Mouse (Mus musculus) hindlimb bud, embryonic 11.5 days (tissue): Measurements from ENCODE around the gene Pbx2.

Experiments used
- DNase-seq: peaks from one replicate; pipeline ENCODE4 v3.0.0-alpha.2; 2012; ENCODE audit warnings: low read depth, low spot score; ENCODE audit errors: extremely low spot score

Pbx2 gene

DNA sequence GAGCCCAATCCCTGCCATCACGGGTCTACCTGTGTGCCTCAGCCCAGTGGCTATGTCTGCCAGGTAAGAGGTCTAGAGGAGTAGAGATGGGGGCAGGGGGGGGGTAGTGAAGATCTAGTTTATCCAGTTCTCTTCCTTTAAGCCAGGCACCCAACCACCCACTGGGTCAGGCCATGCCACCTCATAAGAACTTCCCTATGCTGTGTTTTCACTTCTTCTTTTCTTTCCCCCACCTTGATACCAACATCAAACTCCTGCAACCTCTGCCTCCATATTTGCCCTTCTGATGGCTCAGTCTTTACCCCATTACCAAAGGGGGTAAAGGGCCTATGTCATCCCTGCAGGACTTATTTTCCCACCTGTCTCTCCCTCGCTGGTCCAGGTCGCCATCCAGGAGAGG, 13.0 kb upstream of the Pbx2 start:
- no peak for DNase-seq

DNA sequence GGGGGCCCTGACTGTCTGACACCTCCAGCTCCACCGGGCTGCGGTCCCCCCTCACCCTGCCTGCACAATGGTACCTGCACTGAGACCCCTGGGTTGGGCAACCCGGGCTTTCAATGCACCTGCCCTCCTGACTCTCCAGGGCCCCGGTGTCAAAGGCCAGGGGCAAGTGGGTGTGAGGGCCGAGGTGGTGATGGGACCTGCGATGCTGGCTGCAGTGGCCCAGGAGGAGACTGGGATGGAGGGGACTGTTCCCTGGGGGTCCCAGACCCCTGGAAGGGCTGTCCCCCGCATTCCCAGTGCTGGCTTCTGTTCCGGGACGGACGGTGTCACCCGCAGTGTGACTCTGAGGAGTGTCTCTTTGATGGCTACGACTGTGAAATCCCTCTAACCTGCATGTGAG, 8.5 kb upstream of the Pbx2 start:
- no peak for DNase-seq

DNA sequence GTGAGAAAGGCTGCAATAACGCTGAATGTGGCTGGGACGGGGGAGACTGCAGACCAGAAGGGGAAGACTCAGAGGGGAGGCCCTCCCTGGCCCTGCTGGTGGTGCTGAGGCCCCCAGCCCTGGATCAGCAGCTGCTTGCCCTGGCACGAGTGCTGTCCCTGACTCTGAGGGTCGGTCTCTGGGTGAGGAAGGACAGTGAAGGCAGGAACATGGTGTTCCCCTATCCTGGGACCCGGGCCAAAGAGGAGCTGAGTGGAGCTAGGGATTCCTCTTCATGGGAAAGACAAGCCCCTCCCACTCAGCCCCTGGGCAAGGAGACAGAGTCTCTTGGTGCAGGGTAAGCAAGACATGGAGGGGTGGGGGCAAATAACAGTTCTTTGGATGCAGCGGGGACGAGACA, 7.7 kb upstream of the Pbx2 start:
- no peak for DNase-seq

DNA sequence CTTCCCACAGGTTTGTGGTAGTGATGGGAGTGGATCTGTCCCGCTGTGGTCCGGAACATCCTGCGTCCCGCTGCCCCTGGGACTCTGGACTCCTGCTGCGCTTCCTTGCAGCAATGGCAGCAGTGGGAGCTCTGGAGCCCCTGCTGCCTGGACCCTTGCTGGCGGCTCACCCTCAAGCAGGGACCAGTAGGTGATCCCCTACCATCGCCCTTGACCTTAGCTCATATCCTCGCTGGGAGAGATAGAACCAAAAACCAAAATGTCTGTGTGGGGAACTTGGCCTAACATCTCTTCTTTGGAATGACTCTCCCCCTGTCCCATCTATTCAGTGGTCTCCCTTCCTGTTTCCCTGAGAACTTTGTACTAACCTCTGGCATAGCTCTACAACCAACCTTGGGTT, 7.2 kb upstream of the Pbx2 start:
- DNase-seq = no peak

DNA sequence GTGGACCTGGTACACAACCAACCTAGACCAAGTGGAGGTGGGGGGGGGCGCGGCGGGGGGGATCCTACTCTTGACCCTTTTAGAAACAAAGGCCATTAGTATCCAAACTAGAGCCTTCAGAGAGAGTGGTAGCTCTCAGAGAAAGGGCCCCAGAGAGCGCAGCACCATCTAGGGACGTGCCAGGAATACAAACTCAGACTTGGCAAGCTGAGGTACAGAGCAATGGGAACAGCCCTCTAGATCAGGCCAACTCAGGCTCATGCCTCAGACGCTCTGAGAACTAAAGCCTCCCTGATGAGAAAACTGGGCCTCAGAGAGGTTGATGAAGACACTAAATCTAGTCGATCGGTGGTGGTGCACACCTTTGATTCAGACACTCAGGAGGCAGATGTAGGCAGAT, 5.9 kb upstream of the Pbx2 start:
- no peak for DNase-seq

DNA sequence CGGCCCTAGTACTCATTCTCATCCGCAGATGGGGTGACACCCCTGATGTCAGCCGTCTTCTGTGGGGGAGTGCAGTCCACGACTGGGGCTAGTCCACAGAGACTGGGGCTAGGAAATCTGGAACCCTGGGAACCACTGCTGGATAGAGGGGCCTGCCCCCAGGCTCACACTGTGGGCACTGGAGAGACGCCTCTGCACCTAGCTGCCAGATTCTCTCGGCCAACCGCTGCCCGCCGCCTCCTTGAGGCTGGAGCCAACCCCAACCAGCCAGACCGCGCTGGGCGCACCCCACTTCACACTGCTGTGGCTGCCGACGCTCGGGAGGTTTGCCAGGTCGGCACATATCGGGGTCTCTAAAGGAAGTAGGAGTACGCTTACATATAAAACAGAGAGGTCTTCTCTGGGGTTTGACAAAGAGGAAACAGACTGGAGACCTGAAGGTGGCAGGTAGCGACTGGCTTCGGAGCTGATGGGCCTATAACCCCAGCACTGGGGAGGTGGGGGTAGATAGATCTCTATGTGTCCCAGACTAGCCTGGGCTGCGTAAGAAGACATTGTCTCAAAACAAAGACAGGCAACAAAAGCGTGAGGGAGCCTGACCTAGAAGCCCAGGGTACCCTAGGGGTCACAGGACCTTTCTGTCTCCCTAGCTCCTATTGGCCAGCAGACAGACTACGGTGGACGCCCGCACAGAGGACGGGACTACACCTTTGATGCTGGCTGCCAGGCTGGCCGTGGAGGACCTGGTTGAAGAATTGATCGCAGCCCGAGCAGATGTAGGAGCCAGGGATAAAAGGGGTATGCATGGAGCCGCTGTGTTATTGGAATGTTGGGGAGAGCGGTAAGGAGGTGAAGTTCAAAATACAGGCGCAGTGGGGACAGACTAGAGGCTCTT, 4.9 kb upstream of the Pbx2 start:
- DNase-seq = no peak

DNA sequence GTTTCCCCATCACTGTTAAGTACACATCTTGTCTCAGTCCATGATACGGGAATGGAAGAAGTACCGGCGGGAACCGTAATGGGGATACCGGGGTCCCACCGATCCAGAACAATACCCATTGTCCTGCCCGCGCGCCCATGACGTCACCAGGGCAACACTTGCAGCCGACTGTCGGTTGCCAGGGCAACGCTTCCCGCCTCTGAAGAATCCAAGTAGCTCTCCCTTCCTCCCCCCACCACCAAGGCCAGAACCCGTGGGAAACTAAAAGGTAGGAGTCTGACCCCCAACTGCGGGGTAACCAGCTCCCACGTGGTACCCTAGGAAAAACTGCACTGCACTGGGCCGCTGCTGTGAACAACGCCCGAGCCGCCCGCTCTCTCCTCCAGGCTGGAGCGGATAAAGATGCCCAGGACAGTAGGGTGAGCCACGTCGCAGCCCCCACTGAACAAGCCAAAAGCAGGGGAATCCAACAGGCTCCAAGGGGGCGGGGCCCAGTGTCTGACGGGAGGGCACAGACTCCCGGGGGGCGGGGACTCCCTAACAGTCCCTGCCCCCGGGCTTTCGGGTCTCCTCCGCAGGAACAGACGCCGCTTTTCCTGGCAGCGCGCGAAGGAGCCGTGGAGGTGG, 4.2 kb upstream of the Pbx2 start:
- no peak for DNase-seq

DNA sequence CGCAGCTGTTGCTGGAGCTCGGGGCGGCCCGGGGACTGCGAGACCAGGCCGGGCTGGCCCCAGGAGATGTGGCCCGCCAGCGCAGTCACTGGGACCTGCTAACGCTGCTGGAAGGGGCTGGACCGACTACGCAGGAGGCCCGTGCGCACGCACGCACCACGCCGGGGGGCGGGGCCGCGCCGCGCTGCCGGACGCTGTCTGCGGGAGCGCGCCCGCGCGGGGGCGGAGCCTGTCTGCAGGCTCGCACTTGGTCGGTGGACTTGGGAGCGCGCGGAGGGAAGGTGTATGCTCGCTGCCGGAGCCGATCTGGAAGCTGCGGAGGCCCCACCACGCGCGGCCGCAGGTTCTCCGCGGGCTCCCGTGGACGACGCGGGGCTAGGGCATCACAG, 3.6 kb upstream of the Pbx2 start:
- no peak for DNase-seq

DNA sequence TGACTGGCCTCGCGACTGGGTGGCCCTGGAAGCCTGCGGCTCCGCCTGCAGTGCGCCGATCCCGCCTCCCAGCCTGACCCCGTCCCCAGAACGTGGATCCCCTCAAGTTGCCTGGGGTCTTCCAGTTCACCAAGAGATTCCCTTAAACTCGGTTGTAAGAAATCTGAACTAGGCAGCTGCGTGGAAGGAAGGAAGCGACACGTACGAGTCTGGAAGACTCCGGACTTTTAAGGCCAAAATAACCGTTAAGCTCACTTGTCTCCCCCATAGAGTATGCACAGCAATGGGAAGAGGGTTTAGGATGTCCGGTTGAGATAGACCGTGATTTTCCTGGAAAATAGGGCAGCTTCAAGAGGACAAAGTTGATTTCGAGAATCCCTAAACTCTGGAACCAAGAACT, 3.3 kb upstream of the Pbx2 start:
- no peak for DNase-seq

DNA sequence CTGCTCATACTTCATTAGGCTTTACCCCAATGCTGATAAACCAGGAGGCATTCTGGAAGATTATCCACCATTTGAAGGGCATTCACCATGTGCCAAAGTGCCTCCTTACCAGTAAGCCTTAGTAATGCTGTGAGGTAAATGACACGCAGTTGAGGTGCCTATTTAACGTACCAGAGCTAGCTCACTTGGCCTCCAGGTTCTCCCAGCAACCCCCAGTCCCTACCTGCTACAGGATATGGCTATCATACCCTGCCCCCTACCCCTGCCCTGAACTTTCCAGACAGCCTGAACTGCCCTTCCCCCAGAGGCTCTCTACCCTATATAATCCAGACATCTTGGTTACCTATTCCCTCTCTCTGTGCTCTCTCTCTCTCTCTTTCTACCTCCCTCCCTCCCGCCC, 2.3 kb upstream of the Pbx2 start:
- DNase-seq = no peak

DNA sequence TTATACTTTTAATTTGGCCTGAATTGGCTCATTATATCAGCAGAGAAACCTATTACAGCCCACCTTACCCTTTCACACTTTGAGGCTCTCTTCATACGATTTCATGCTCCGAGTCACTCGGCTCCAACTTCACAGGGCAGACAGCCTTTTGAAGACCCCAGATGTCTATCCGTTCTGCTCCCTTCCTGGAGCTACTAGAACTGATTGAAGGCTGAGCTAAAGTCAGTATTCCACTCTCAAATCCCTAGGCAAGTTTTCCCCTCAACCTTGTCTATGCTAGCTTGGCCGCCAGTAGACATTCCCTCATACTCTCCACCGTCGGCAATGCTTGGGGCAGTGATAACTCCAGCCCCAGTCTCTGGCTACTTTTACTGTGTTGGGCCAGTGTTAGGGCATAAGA, 1.9 kb upstream of the Pbx2 start:
- DNase-seq = no peak

DNA sequence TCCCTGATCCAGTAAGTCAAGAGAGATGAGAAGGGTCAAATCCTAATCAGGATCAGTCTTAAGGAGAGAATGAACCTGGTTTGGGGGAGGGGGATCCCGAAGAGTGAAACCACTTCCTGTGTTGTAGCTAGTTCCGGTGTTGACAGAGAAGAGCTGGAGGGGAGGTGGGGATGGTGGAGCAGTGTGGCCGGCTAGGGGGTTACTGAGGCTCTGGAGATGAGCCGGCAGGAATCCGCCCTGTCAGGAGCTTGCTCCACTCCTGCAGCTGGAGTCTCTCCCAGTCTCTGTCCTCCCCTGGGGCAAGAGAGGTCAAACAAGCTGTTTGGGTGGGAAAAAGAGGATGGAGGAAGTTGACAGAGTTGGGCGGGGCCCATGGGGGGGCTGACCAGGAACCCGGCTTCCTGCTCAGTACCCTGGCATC, 1.4 kb upstream of the Pbx2 start, which contains the start of gene Gpsm3:
Gene Gpsm3 (plus strand): TSS at position 126 of the 421 bp plus-strand sequence.
- no peak for DNase-seq

DNA sequence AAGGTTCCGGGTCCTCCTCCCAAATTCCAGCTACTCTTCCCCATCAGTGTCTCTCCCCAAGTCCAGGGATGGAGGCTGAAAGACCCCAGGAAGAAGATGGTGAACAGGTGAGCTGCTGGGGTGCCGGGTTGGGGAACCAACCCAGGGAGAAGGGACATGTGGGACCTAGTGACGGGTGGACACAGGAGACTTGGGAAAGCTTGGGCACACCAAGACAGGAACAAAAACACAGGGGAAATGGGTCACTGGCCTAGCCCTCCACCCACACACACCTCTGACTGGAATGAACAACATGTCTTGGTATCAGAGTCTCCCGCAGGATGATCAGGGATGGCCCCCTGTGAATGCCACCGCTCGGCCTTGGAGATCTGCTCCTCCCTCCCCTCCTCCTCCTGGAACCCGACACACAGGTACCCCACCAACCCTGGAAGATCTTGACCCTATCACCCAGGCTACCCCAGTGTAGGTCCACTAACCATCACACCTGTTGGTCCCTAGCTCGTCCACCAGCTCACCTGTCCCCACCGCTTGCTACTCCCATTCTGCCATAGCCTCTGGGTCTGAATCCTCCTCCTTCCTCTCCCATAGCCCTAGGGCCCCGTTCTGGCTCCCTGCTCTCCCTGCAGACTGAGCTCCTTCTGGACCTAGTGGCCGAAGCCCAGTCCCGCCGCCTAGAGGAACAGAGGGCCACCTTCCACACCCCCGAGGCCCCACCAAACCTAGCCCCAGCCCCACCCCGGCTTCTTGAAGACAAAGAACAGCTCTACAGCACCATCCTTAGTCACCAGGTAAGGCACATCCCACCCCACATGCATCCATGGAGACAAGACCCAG, 695 bp upstream of the Pbx2 start:
- DNase-seq = no peak

DNA sequence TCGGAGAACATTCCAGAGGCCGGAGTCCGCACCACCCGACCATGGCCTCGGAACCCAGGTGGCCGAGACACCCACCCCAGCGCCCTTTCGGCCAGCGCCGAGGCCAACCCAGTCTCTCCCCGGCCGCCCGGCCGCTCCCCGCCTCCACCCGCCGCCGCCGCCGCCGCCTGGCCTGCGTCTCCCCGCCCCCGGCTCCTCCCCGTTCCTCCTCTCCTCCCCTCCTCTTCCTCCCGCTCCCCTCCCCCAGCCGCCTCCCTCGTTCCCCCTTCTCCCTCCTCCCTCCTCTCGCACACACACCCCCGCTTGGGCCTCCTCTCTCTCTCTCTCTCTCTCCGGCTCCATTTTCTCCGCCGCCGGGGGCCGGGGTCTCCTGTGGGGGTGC, 919 bp downstream of the Pbx2 start:
- DNase-seq = no peak

DNA sequence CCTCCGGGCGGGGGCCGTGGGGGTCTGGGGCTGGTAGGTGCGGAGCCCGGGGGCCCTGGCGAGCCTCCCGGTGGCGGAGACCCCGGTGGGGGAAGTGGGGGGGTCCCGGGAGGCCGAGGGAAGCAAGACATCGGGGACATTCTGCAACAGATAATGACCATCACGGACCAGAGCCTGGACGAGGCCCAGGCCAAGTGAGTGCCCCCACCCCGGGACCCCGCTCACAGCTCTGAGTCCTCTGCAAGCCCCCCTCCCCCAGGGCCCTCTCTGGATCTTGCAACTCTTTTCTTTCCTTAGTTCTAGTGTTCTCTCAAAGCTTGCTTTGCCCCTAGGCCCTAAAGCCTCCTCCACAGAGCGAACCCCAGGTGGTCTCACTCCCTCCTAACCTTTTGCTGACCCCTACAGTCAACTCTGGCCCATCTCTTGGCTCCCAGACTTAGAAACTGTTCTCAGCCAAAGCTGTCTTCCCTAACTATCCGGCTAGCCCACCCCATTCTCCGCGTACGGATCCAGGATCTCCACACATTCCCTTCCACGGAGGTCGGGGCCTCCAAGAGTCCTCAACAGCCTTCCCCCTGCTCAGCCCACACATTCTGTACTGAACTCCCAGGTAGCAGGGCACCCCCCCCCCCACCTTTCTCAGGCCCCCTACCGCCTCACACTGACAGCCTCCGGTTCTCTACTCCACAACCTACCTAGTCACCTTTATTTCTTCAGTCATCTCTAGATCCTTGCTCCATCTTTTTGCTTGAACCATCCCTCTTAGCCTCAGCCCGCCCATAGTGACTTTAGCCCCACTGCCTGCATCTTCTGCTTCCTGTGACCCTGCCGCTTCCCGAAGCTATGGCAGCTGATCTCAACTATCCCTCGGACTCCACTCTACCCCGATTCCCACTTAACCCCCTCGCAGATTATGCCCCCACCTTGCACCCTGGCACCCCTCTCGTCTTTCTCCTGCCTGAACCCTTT, 1.8 kb downstream of the Pbx2 start:
- DNase-seq = no peak

DNA sequence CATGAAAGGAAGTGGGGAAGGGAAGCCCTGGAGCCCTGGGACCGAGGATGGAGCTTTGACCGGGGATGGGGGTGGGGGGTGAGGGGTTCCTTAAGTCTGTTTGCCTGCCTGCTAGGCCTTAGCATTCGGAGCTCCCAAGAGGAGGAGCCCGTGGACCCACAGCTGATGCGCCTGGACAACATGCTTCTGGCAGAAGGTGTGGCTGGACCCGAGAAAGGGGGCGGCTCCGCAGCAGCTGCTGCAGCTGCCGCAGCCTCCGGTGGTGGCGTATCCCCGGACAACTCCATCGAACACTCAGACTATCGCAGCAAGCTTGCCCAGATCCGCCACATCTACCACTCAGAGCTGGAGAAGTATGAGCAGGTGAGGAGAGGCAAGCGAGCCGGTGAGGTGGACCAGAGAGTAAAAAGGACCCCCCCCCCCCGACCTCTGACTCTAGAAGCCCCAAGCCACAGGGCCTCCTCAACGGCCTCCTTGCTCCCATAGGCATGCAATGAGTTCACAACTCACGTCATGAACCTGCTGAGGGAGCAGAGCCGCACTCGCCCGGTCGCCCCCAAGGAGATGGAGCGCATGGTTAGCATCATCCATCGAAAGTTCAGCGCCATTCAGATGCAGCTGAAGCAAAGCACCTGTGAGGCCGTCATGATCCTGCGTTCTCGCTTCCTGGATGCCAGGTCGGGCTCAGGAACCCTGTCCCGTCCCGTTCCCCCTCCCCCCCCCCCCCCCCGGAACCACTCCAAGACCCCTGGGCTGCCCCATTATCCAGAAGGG, 2.9 kb downstream of the Pbx2 start:
- DNase-seq = no peak

DNA sequence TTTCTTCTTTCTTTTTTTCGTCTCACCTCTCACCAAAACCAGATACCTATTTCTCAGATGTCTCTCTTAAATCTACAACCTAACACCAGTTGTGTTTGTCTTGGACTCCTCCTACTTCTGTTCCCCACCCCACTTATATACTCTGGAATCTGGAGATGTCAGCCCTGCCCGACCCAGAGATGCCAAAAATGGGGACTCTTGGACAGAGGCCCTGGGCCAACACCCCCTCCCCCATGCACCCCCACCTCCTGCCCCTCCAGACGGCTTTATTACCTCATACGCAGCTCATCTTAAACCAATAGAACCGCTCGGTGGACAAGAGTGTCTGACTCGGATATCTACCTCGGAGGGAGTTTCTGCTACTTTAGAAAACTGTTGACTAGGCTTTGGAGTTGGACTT, 5.0 kb downstream of the Pbx2 start:
- DNase-seq = no peak

DNA sequence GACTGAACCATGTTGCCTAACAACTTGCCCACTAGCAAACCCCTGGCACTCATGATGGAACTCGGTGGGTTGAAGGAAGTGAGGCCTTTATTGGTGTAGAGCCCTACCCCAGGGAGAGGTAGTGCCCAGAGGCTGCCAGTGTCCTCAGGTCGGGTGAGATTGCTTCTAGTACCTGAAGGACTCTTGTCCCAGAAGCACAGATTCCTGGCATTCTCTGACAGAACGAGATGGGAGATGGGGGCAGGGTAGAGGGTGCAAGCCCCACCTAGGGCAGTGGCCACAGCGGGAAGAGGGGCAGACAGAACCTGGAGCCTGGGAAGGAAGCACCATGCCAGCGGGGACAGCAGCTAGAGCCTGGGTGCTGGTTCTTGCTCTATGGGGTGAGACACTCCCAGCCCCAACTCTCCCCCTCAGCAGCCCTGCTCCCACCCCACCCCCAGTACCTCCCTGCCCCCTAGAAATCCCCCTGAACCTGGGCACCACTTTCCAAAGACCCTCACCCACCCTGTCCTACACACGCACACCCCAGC, 6.6 kb downstream of the Pbx2 start, which contains the start of gene Ager:
Gene Ager (plus strand): TSS at position 297 of the 530 bp plus-strand sequence.
- DNase-seq = no peak

DNA sequence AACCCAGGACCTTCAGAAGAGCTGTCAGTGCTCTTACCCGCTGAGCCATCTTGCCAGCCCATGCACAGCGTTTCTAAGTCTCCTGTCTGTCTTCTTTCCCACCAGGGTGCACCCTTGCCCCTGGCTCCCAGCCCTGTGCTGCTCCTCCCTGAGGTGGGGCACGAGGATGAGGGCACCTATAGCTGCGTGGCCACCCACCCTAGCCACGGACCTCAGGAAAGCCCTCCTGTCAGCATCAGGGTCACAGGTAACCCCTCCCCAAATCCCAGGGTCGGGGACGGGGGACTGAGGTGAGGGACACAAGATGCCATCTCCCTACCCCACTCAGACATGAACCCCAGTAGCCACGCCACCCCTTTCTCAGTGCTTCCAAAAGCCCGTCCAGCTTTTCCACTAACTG, 8.8 kb downstream of the Pbx2 start:
- no peak for DNase-seq

DNA sequence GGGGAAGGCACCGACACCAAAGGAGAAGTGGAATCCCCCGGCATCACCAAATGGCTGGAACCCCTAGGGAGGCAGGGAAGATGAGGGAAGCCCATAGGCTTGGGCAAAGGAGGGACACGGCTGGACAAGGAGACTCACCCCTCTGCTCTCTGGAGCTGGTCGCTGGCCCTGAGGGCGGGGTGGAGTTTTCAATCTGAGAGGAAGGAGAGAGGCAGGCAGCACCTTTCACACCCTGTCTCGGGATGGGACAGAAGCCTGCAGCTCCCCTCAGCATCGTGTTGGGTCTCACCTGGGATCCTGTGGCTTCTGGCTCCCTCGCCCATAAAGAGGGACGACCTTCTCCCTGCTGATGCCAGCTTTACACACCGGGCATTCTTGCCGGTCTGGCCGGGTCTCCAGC, 10.7 kb downstream of the Pbx2 start:
- no peak for DNase-seq
